Mouse (Mus musculus): Measurements from ENCODE around the gene Sbds.
A peak's percentile ranks its signal among the peaks of the same experiment; 100 is the strongest.

Gene Sbds

GRCm38 (mm10) chr5:130203948-130204347 is 51.4 kb downstream of the Sbds start:
- peak; percentile 78 for DNase-seq (ENCODE audit: extremely low read depth, low read depth, low spot score)

GRCm38 (mm10) chr5:130200233-130201029 is 54.9 kb downstream of the Sbds start:
- DNase-seq (ENCODE audit: extremely low read depth, low read depth, low spot score): peak; percentile 81

DNA sequence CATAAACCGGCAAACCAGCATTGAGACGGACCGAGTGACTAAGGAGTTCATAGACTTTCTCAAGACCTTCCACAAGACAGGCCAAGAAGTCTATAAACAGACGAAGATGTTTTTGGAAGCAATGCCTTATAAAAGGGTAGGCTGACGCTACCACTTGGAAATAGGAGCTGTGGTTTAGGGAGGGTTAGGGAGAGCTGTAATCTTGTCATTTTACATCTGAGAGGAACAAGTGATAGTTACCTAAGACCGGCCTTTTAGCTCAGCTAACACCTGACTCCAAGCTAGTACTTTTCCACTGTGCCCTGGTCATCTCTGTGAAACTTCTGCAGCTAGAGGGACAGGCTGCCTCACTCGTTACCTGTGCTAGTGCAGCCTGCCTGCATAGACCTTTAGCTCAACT is 57.3 kb downstream of the Sbds start:
- DNase-seq (ENCODE audit: extremely low read depth, low read depth, low spot score): no peak

- no peak for DNase-seq (ENCODE audit: extremely low read depth, low read depth, low spot score)
Measured at GRCm38 (mm10) chr5:130197454-130197853, 57.9 kb downstream of the Sbds start.

- no peak for DNase-seq (ENCODE audit: extremely low read depth, low read depth, low spot score)
Measured at GRCm38 (mm10) chr5:130196307-130196706, 59.0 kb downstream of the Sbds start.

All from fat pad, adult 2 months (tissue).